Mouse (Mus musculus) thymus, adult 2 months (tissue): ENCODE measurements around the gene Raver1. TPM values are rescaled to one million over a fixed set of nuclear protein-coding genes. Genes with fewer than 3 reads are reported as not detected.

Experiments
- DNase-seq: peaks from one replicate; pipeline ENCODE4 v3.0.0; 2021
- H3K27ac ChIP-seq: fragments of 200-500 bp; 2 replicates; pipeline ENCODE4 v1.5.1; 2012; ENCODE audit warnings: low read length, control low read depth; ENCODE audit not compliant: control insufficient read depth, insufficient read depth
- H3K27me3 ChIP-seq: fragments of 200-500 bp; 2 replicates; pipeline ENCODE4 v1.6.1; 2012; ENCODE audit warnings: mild to moderate bottlenecking, low read length, moderate library complexity, mixed read lengths; ENCODE audit not compliant: control insufficient read depth, insufficient read depth
- H3K36me3 ChIP-seq: fragments of 200-500 bp; 2 replicates; pipeline ENCODE4 v1.6.1; 2012; ENCODE audit warnings: mild to moderate bottlenecking, low read length, moderate library complexity; ENCODE audit not compliant: control insufficient read depth, insufficient read depth
- H3K4me1 ChIP-seq: fragments of 200-500 bp; replicated peaks from 2 replicates; pipeline ENCODE4 v1.6.1; 2012; ENCODE audit warnings: low read length; ENCODE audit not compliant: control insufficient read depth, insufficient read depth
- H3K4me3 ChIP-seq: fragments of 200-500 bp; 2 replicates; pipeline ENCODE4 v1.5.1; 2012; ENCODE audit warnings: mild to moderate bottlenecking, low read length, control low read depth, moderate library complexity; ENCODE audit not compliant: control insufficient read depth, insufficient read depth
- CTCF ChIP-seq: fragments of 200-500 bp; IDR thresholded peaks from 2 replicates; pipeline ENCODE4 v1.5.1; 2012; ENCODE audit warnings: mild to moderate bottlenecking, control low read depth, low read length, moderate library complexity, borderline replicate concordance; ENCODE audit not compliant: control insufficient read depth, poor library complexity, insufficient read depth; ENCODE audit errors: extremely low read depth
- POLR2A ChIP-seq: fragments of 200-500 bp; IDR thresholded peaks from 2 replicates; pipeline ENCODE4 v1.6.1; 2012; ENCODE audit warnings: mild to moderate bottlenecking, low read length, control low read depth, moderate library complexity; ENCODE audit not compliant: control insufficient read depth, poor library complexity, insufficient read depth; ENCODE audit errors: extremely low read depth
- WGBS: fragments of 180-500 bp; shearing (Covaris S2); methylation state at CpG from one replicate; pipeline ENCODE4 v1.1.7; 2018; 5-methylcytosine and 5-hydroxymethylcytosine counted together
- polyA plus RNA-seq: library from polyadenylated mRNA; depleted of rRNA; stranded (reverse); fragments of >200 nt; gene quantifications from 2 replicates; pipeline ENCODE4 v1.2.3, GENCODE M21; 2012; rRNA removed

Gene Raver1
- polyA plus RNA-seq, 1 experiment, result 229 TPM

- Histone ChIP-seq H3K27me3 (peaks cover 23% of the 10 kb centered on the region), H3K4me3 (peak overlapping the region; percentile 14), H3K36me3 (no peaks in the 10 kb centered on the region), H3K4me1 (peaks cover 39% of the 10 kb centered on the region), H3K27ac (no peak overlapping the region)
- TF ChIP-seq POLR2A (no peak), CTCF (no peak)
- DNase-seq, result peak; percentile 19
- WGBS, result 20% methylated on average over 22 of the region's 22 CpGs
Measured at GRCm38 (mm10) chr9:21030055-21030600, 61.7 kb downstream of the Raver1 start.

GRCm38 (mm10) chr9:21029291-21030054 is 62.3 kb downstream of the Raver1 start, which contains the start of gene Icam4:
Icam4 (plus strand) TSS chr9:21029373.
- Histone ChIP-seq H3K4me3 (peak within 1 kb of the TSS; percentile 17), H3K36me3 (no peaks in the 10 kb centered on the region), H3K4me1 (peaks cover 39% of the 10 kb centered on the region), H3K27ac (no peak within 1 kb of the TSS), H3K27me3 (peaks cover 17% of the 10 kb centered on the region)
- TF ChIP-seq CTCF, result peak; percentile 91
- TF ChIP-seq POLR2A, result no peak
- WGBS, result 4% methylated on average over 37 of the region's 37 CpGs
- peak; percentile 79 for DNase-seq

- peaks cover 39% of the 10 kb centered on the region for H3K4me1 ChIP-seq
- no peak overlapping the region for H3K4me3 ChIP-seq
- peaks cover 13% of the 10 kb centered on the region; the same call in 1 of the 2 replicates for H3K27me3 ChIP-seq
- no peaks in the 10 kb centered on the region for H3K36me3 ChIP-seq
- DNase-seq, result no peak
- no peak overlapping the region for H3K27ac ChIP-seq
- no peak for TF ChIP-seq CTCF
- TF ChIP-seq POLR2A, result no peak
- WGBS, result 90% methylated on average over 6 of the region's 6 CpGs
Measured at GRCm38 (mm10) chr9:21028560-21029110, 63.2 kb downstream of the Raver1 start.

- no peak for DNase-seq
- Histone ChIP-seq H3K27me3 (peaks cover 7% of the 10 kb centered on the region; the same call in 1 of the 2 replicates), H3K36me3 (no peaks in the 10 kb centered on the region), H3K4me1 (peaks cover 32% of the 10 kb centered on the region), H3K4me3 (no peak overlapping the region), H3K27ac (no peak overlapping the region)
- 92% methylated on average over 8 of the region's 8 CpGs for WGBS
- TF ChIP-seq POLR2A (no peak), CTCF (no peak)
Measured at GRCm38 (mm10) chr9:21027774-21028290, 64.0 kb downstream of the Raver1 start.

GRCm38 (mm10) chr9:21026849-21027248 is 65.0 kb downstream of the Raver1 start:
- H3K4me1 ChIP-seq, result peaks cover 22% of the 10 kb centered on the region
- 95% methylated on average over 12 of the region's 12 CpGs for WGBS
- no peak overlapping the region for H3K27ac ChIP-seq
- H3K36me3 ChIP-seq, result no peaks in the 10 kb centered on the region
- no peaks in the 10 kb centered on the region; the same call in 1 of the 2 replicates for H3K27me3 ChIP-seq
- no peak overlapping the region for H3K4me3 ChIP-seq
- no peak for DNase-seq
- TF ChIP-seq CTCF, result no peak
- no peak for TF ChIP-seq POLR2A

GRCm38 (mm10) chr9:21025258-21025810 is 66.5 kb downstream of the Raver1 start:
- TF ChIP-seq POLR2A, result no peak
- no peak for TF ChIP-seq CTCF
- Histone ChIP-seq H3K27ac (no peak overlapping the region), H3K27me3 (no peaks in the 10 kb centered on the region), H3K4me3 (no peak overlapping the region), H3K4me1 (peaks cover 12% of the 10 kb centered on the region), H3K36me3 (peaks cover 2% of the 10 kb centered on the region; the same call in 1 of the 2 replicates)
- no peak for DNase-seq
- 96% methylated on average over 19 of the region's 19 CpGs for WGBS

Other genes starting within 250 kb of the Raver1 start
- gene A230050P20Rik, start 223.4 kb downstream of the Raver1 start, polyA plus RNA-seq, result 93.1 and 103 TPM in 2 replicates
- 8.7 and 8.8 TPM in 2 replicates for gene Angptl6, start 212.3 kb downstream of the Raver1 start, polyA plus RNA-seq
- 121 and 140 TPM in 2 replicates for gene Ppan, start 203.8 kb downstream of the Raver1 start, polyA plus RNA-seq
- gene Eif3g, start 193.4 kb downstream of the Raver1 start, polyA plus RNA-seq, result 137 and 140 TPM in 2 replicates
- 142 and 194 TPM in 2 replicates for gene Dnmt1, start 132.1 kb downstream of the Raver1 start, polyA plus RNA-seq
- 11.0 and 11.2 TPM in 2 replicates for gene S1pr2, start 115.2 kb downstream of the Raver1 start, polyA plus RNA-seq
- gene Mrpl4, start 89.3 kb downstream of the Raver1 start, polyA plus RNA-seq, result 125 and 140 TPM in 2 replicates
- 78.1 and 90.8 TPM in 2 replicates for gene Icam1, start 76.0 kb downstream of the Raver1 start, polyA plus RNA-seq
- 0.26 and 0.71 TPM in 2 replicates for gene Icam4, start 62.6 kb downstream of the Raver1 start, polyA plus RNA-seq
- 0.63 and 1.0 TPM in 2 replicates for gene Icam5, start 59.9 kb downstream of the Raver1 start, polyA plus RNA-seq
- gene Zglp1, start 24.9 kb downstream of the Raver1 start, polyA plus RNA-seq, result 0.79 and 1.1 TPM in 2 replicates
- 0.47 and 0.48 TPM in 2 replicates for gene Gm49373, start 18.9 kb downstream of the Raver1 start, polyA plus RNA-seq
- 52.0 and 67.8 TPM in 2 replicates for gene Fdx1l, start 18.4 kb downstream of the Raver1 start, polyA plus RNA-seq
- 13.5 and 18.0 TPM in 2 replicates for gene Gm38431, start within 50 bp of the Raver1 start, polyA plus RNA-seq
- gene Tyk2, start 39.2 kb upstream of the Raver1 start, polyA plus RNA-seq, result 50.7 and 51.1 TPM in 2 replicates
- 91.1 and 92.5 TPM in 2 replicates for gene Cdc37, start 58.0 kb upstream of the Raver1 start, polyA plus RNA-seq
- 6.1 and 6.8 TPM in 2 replicates for gene Pde4a, start 73.7 kb upstream of the Raver1 start, polyA plus RNA-seq
- 115 and 122 TPM in 2 replicates for gene Keap1, start 147.4 kb upstream of the Raver1 start, polyA plus RNA-seq
- 0.70 and 0.78 TPM in 2 replicates for gene S1pr5, start 156.4 kb upstream of the Raver1 start, polyA plus RNA-seq
- 84.3 and 87.7 TPM in 2 replicates for gene Atg4d, start 173.3 kb upstream of the Raver1 start, polyA plus RNA-seq
- gene Kri1, start 196.0 kb upstream of the Raver1 start, polyA plus RNA-seq, result 56.5 and 57.9 TPM in 2 replicates
- 319 and 330 TPM in 2 replicates for gene Cdkn2d, start 199.4 kb upstream of the Raver1 start, polyA plus RNA-seq
- 9.6 and 11.1 TPM in 2 replicates for gene Ap1m2, start 220.3 kb upstream of the Raver1 start, polyA plus RNA-seq
- 477 and 505 TPM in 2 replicates for gene Slc44a2, start 228.7 kb upstream of the Raver1 start, polyA plus RNA-seq